Mouse (Mus musculus): ENCODE measurements around the gene Fblim1.

The Fblim1 gene

DNA sequence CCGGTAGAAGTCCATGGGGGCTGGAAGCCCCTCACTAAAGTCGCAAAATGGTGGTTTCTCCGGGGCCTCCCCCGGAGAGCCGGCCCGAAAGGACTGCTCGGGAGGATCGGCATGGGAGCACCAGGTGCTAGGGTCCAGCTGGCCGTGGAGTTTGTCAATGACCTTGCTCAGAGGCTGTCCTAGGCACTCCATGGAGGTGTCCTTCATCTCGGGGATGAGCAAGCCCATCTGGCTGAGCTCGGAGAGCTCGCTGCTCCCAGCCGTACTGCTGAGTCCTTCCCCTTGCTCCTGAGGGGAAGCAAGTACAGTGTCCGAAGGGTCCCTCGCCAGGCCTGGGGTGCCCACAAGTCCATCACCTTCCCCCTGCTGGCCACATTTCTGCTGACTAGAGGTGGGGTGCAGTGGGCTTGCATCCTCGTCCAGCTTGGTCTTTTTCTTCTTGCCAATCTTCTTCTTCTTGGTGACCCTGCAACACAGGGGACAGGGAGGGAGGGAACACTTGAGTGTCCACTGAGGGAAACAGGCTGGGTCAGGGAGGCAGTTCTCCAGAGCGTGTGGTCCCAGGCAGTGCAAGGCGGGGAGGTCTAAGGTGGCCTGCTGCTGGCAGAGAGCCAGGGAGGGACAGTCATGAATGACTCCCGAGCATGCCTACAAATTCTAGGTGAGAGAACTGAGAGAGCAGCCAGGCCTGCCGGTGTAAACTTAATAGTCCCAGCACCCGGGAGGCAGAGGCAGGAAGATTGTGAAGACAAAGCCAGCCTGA is 26.4 kb upstream of the Fblim1 start:
- no peak for TF ChIP-seq GATA4 (IDR thresholded peaks at IDR 0.05; ENCODE audit: insufficient replicate concordance, low read length)

DNA sequence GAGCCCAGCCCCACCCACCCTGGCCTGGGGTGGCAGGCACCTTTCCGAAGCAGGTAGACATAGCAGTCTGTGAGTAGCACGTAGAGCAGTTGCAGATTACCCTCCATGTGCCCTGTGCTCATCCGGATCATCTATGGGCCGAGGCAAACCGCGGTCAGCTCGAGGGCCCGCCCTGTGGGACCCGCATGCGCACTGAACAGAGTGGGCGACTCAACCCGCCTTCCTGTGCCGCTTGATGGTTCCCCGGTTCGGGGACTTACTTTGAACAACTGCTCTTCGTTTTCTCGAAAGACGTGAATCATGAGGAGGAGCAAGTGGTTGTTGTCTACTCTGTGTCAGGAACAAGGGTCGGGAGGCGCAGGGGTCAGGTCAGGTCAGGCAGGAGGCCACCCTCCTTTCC is 25.4 kb upstream of the Fblim1 start:
- TF ChIP-seq GATA4 (IDR thresholded peaks at IDR 0.05; ENCODE audit: insufficient replicate concordance, low read length), result no peak

DNA sequence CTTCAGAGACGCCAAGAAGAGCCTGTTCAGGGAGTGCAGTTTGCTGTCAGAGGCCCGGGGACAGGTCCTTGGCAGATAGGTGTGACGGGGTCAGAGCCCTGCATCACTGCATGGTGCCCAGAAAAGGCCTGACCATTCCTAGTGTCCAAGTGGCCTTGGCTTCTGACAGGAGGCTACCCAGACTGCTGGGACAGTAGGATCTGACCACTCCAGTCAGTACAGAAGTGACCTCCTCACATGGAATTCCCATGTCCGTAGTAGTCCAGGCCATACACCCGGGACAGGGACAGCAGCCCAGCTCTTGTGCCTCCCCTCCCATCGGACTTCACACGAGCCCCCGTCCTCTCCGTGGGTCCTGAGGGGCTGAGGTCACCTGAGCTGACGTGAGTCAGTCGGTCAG is 24.1 kb upstream of the Fblim1 start:
- TF ChIP-seq GATA4 (IDR thresholded peaks at IDR 0.05; ENCODE audit: insufficient replicate concordance, low read length), result no peak

DNA sequence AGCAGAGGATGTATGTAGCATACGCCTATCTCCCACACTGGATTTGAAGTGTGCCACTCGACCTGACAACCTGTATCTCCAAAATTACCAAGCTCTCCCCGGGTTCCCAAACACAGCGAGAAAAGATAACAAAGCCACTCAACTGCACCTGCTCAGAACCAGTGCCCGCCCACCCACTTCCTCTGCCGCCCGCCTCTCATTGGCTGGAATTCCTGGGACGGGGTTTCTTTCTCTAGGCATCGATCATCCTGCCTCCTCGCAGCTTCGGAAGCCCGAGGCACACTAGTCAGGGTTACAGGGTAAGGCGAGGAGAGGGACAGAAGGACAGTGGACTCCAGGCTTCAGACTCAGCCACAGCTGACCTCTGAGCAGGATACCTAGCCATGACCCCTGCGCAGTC is 22.8 kb upstream of the Fblim1 start:
- no peak for TF ChIP-seq GATA4 (IDR thresholded peaks at IDR 0.05; ENCODE audit: insufficient replicate concordance, low read length)

DNA sequence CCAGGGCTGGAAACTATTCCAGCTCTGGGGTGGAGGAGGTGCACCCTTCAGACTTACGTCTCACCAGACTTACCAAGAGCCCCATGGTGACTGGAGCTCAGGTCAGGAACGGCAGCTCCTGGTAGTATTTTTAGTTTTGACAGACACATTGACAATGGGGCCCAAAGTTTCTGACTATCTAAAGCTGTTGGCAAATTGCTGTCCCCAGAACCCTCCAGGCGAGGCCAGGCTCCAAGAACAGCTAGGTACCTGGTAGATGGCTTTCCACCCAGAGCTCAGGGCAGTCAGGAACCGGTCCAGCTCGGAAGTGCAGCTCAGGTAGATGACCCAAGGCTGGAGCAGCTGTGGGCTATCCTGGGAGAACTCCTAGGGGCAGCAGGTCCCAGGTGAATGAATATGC is 21.6 kb upstream of the Fblim1 start:
- TF ChIP-seq GATA4 (IDR thresholded peaks at IDR 0.05; ENCODE audit: insufficient replicate concordance, low read length), result no peak

DNA sequence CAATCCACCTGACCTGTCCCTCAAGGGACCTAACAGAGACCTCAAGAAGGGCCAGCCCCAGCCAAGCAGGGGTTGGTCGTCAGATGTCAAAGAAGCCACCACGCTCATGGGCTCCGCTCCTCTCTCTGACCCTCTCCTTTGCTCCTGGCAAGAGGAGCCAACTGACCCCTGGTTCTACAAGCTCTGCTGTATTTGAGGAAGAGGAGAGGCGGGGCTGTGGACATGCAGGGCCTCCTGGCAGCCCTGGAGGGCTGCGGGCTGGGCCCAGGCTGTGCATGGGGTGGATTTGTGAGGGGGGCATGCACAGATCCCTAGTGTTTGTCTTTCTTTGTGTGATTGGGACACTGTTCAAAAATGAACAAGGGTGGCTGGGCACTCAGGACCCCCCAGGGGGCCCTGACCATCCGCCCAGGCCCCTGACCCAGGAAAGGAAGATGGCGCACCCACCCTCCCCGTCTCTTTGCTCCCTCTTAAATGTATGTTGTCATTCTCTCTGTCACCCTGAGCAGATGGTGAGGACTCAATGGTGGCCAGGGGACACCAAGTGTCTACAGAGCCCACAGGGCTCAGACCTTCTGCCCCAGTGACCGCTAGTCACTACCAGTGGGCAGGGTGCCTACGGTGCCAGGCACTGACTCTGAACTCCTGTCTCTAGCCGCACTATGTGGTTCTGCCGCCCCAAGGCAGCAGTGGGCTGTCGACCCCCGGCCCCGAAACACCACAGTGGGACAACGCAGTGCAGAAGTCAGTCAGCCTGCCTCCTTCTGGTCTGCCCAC is 20.1 kb upstream of the Fblim1 start:
- TF ChIP-seq GATA4 (IDR thresholded peaks at IDR 0.05; ENCODE audit: insufficient replicate concordance, low read length), result no peak

GRCm38 (mm10) chr4:141624983-141625773 is 19.3 kb upstream of the Fblim1 start:
- no peak for TF ChIP-seq GATA4 (IDR thresholded peaks at IDR 0.05; ENCODE audit: insufficient replicate concordance, low read length)

GRCm38 (mm10) chr4:141624134-141624533 is 18.2 kb upstream of the Fblim1 start:
- no peak for TF ChIP-seq GATA4 (IDR thresholded peaks at IDR 0.05; ENCODE audit: insufficient replicate concordance, low read length)

- TF ChIP-seq GATA4 (IDR thresholded peaks at IDR 0.05; ENCODE audit: insufficient replicate concordance, low read length), result no peak
These were observed 17.8 kb upstream of the Fblim1 start, which contains the start of gene Slc25a34 for GRCm38 (mm10) chr4:141623666-141624065. Gene Slc25a34 (minus strand): TSS chr4:141623821.

DNA sequence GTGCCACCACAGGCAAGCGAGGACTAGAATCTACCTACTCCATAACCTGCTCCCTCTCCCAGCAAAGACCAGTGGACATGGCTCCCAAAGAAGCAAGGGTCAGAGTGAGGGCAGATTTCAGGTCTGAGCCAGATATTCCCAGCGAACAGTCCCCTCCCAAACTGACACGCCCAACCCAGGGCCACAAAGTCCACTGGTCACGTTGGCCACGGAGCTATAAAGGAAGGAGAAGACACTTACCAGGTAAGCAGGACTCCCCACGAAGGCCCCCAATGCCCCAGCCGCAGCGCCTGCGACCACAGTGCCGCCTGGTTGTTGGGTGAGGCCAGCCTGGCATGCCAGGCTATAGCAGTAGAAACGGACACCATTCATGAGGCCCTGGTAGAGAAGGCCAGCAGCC is 17.1 kb upstream of the Fblim1 start:
- no peak for TF ChIP-seq GATA4 (IDR thresholded peaks at IDR 0.05; ENCODE audit: insufficient replicate concordance, low read length)

GRCm38 (mm10) chr4:141622580-141622979 is 16.7 kb upstream of the Fblim1 start:
- TF ChIP-seq GATA4 (IDR thresholded peaks at IDR 0.05; ENCODE audit: insufficient replicate concordance, low read length), result no peak

GRCm38 (mm10) chr4:141622091-141622490 is 16.2 kb upstream of the Fblim1 start:
- TF ChIP-seq GATA4 (IDR thresholded peaks at IDR 0.05; ENCODE audit: insufficient replicate concordance, low read length), result no peak

GRCm38 (mm10) chr4:141621297-141621696 is 15.4 kb upstream of the Fblim1 start:
- no peak for TF ChIP-seq GATA4 (IDR thresholded peaks at IDR 0.05; ENCODE audit: insufficient replicate concordance, low read length)

DNA sequence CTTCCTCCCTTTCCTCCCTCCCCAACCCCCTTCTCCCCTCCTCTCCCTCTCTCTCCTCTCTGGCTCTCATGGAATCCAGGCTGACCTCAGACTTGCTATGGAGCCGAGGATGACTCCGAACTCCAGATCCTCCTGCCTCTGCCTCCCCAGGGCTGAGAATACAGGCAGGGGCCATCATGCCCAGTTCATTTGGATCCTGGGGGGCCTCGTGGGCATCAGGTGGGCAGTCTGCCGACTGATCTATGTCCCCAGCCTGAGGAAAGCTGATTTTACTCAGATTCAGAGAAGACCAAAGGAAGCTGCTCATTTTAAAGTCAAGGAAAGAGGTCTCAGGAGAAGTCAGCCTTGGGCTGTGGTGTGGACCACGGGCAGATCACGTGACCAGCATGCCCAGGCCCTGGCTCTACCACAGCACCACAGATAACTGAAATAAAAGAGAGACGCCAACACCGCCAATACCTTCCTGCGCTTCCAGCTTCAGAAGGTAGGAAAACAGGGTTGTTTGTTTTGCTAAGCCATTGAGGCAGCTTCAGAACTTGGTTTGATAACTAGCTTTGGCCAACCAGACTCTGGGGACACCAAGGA is 13.5 kb upstream of the Fblim1 start:
- no peak for TF ChIP-seq GATA4 (IDR thresholded peaks at IDR 0.05; ENCODE audit: insufficient replicate concordance, low read length)

GRCm38 (mm10) chr4:141618565-141619243 is 12.8 kb upstream of the Fblim1 start, which contains the start of gene Tmem82:
Gene Tmem82 (minus strand): TSS chr4:141618633.
- TF ChIP-seq GATA4 (IDR thresholded peaks at IDR 0.05; ENCODE audit: insufficient replicate concordance, low read length), result no peak
